Mouse (Mus musculus) lung, embryonic 14.5 days (tissue): Measurements from ENCODE around the gene Parp6. TPM values are rescaled to one million over a fixed set of nuclear protein-coding genes. Genes with fewer than 3 reads are reported as not detected.

Source experiments
- ATAC-seq: fragments of 200-750 bp; cut with Nextera tagmentation; 2 replicates; pipeline ENCODE4 v1.8.0; 2017; ENCODE audit warnings: mild to moderate bottlenecking, moderate TSS enrichment, moderate library complexity; ENCODE audit not compliant: insufficient read depth
- DNase-seq: peaks from one replicate; pipeline ENCODE4 v3.0.0-alpha.2; 2015
- H3K27ac ChIP-seq: fragments of 300-500 bp; sonication (generic); 2 replicates; pipeline ENCODE4 v1.5.1; 2014; ENCODE audit warnings: low read depth, mild to moderate bottlenecking, moderate library complexity
- H3K27me3 ChIP-seq: fragments of 300-500 bp; sonication (generic); 2 replicates; pipeline ENCODE4 v1.6.1; 2014; ENCODE audit warnings: low read length, control low read depth; ENCODE audit not compliant: insufficient read depth
- H3K36me3 ChIP-seq: fragments of 300-500 bp; sonication (generic); 2 replicates; pipeline ENCODE4 v1.6.1; 2014; ENCODE audit warnings: control low read depth; ENCODE audit not compliant: insufficient read depth
- H3K4me1 ChIP-seq: fragments of 300-500 bp; sonication (generic); 2 replicates; pipeline ENCODE4 v1.6.1; 2014; ENCODE audit warnings: antibody characterized with exemption, control low read depth; ENCODE audit not compliant: insufficient read depth
- H3K4me2 ChIP-seq: fragments of 300-500 bp; sonication (generic); 2 replicates; pipeline ENCODE4 v1.6.1; 2014; ENCODE audit warnings: mild to moderate bottlenecking
- H3K4me3 ChIP-seq: fragments of 300-500 bp; sonication (generic); 2 replicates; pipeline ENCODE4 v1.5.1; 2014; ENCODE audit warnings: low read depth, low read length
- H3K9ac ChIP-seq: fragments of 300-500 bp; sonication (generic); 2 replicates; pipeline ENCODE4 v1.6.1; 2014
- H3K9me3 ChIP-seq: fragments of 300-500 bp; sonication (generic); 2 replicates; pipeline ENCODE4 v1.6.1; 2016; ENCODE audit warnings: low read depth, low read length, control low read depth
- CTCF ChIP-seq: IDR thresholded peaks from 2 replicates; pipeline ENCODE4 v1.5.1; 2016; ENCODE audit warnings: antibody characterized with exemption, low read depth
- WGBS: fragments of 180-500 bp; shearing (Covaris S2); extraction: QIAGEN DNeasy Blood & Tissue Kit; methylation state at CpG from one replicate; pipeline ENCODE4 v1.1.7; 2014; 5-methylcytosine and 5-hydroxymethylcytosine counted together
- polyA plus RNA-seq: library from polyadenylated mRNA; unstranded; fragments of >200 nt; fragmentation: Nextera tagmentation; extraction: Ambion mirVana; gene quantifications from 2 replicates; pipeline ENCODE4 v1.2.1, GENCODE M21; 2014

Gene Parp6
- polyA plus RNA-seq, 1 experiment from 2014 or later: 22.0 TPM

GRCm38 (mm10) chr9:59588710-59589671 lies 28.1 kb upstream of the Parp6 start:
- H3K36me3 ChIP-seq: no peaks in the 10 kb centered on the region
- 46% methylated on average over 12 of the region's 12 CpGs for WGBS
- no peak overlapping the region for H3K27ac ChIP-seq
- no peak overlapping the region for H3K9ac ChIP-seq
- H3K9me3 ChIP-seq: no peaks in the 10 kb centered on the region
- no peak for TF ChIP-seq CTCF
- H3K27me3 ChIP-seq: peaks cover 7% of the 10 kb centered on the region; the same call in 1 of the 2 replicates
- H3K4me2 ChIP-seq: no peak overlapping the region
- ATAC-seq (no peak), DNase-seq (peak; percentile 27)
- H3K4me3 ChIP-seq: no peak overlapping the region
- no peaks in the 10 kb centered on the region for H3K4me1 ChIP-seq

GRCm38 (mm10) chr9:59589703-59590439 lies 27.2 kb upstream of the Parp6 start:
- DNase-seq (no peak), ATAC-seq (no peak)
- no peak for TF ChIP-seq CTCF
- no peaks in the 10 kb centered on the region for H3K9me3 ChIP-seq
- H3K9ac ChIP-seq: no peak overlapping the region
- H3K27ac ChIP-seq: no peak overlapping the region
- 60% methylated on average over 10 of the region's 10 CpGs for WGBS
- no peaks in the 10 kb centered on the region for H3K36me3 ChIP-seq
- H3K4me3 ChIP-seq: no peak overlapping the region
- H3K4me2 ChIP-seq: no peak overlapping the region
- no peaks in the 10 kb centered on the region for H3K4me1 ChIP-seq
- peaks cover 7% of the 10 kb centered on the region; the same call in 1 of the 2 replicates for H3K27me3 ChIP-seq

- no peak overlapping the region for H3K4me3 ChIP-seq
- no peaks in the 10 kb centered on the region for H3K36me3 ChIP-seq
- H3K9me3 ChIP-seq: no peaks in the 10 kb centered on the region
- peaks cover 19% of the 10 kb centered on the region for H3K27me3 ChIP-seq
- TF ChIP-seq CTCF: no peak
- H3K27ac ChIP-seq: no peak overlapping the region
- 59% methylated on average over 8 of the region's 8 CpGs for WGBS
- no peaks in the 10 kb centered on the region for H3K4me1 ChIP-seq
- no peak overlapping the region for H3K4me2 ChIP-seq
- H3K9ac ChIP-seq: no peak overlapping the region
- DNase-seq (no peak), ATAC-seq (no peak)
These were observed 15.4 kb upstream of the Parp6 start for GRCm38 (mm10) chr9:59601661-59602060.

DNA sequence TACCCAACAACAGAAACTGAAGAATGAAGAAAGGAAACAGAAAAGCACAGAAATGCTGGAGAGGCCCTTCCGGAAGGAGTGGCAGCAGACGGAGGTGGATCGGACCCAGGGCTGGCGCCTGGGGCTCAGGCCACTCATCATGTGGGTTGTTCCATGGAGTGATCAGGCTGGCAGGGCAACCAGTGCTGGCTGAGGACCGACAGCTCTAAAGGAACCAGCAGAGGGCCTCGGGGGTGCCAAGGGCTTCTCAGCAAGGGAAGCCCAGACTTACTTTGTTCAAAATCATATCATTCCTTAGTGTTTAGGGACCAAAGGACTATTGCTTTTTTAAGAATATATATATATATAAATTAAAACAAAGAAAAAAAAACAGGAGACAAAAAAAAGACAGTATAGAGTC lies 11.1 kb upstream of the Parp6 start:
- Histone ChIP-seq H3K9ac (no peak overlapping the region), H3K36me3 (no peaks in the 10 kb centered on the region), H3K27ac (no peak overlapping the region), H3K4me2 (no peak overlapping the region), H3K4me3 (no peak overlapping the region), H3K4me1 (no peaks in the 10 kb centered on the region), H3K9me3 (no peaks in the 10 kb centered on the region), H3K27me3 (peaks cover 19% of the 10 kb centered on the region)
- DNase-seq (no peak), ATAC-seq (no peak)
- TF ChIP-seq CTCF: no peak
- 47% methylated on average over 6 of the region's 6 CpGs for WGBS

- Histone ChIP-seq H3K4me3 (no peak overlapping the region), H3K27ac (no peak overlapping the region), H3K4me1 (no peaks in the 10 kb centered on the region), H3K27me3 (no peaks in the 10 kb centered on the region), H3K9me3 (no peaks in the 10 kb centered on the region), H3K4me2 (no peak overlapping the region), H3K36me3 (no peaks in the 10 kb centered on the region), H3K9ac (no peak overlapping the region)
- WGBS: 81% methylated on average over 2 of the region's 2 CpGs
- no peak for ATAC-seq
- no peak for DNase-seq
- no peak for TF ChIP-seq CTCF
These were observed 6.1 kb upstream of the Parp6 start for GRCm38 (mm10) chr9:59610950-59611349.

DNA sequence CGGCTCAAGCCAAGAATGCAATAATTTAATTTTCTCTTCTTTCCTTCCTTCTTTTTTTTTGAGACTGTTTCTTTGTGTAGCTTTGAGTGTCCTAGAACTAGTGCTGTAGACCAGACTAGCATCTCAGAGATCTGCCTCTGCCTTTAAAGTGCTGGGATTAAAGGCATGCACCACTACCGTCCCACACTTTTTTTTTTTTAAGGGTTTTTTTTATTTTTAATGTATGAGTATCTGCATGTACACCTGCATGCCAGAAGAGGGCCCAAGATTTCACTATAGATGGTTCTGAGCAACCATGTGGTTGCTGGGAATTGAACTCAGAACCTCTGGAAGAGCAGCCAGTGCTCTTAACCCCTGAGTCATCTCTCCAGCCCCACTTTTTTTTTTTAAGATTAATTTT lies 1.3 kb upstream of the Parp6 start:
- no peak for ATAC-seq
- 72% methylated on average over 2 of the region's 2 CpGs for WGBS

GRCm38 (mm10) chr9:59617307-59617973 lies 356 bp downstream of the Parp6 start:
- TF ChIP-seq CTCF: no peak
- WGBS: under 1% methylated on average over 56 of the region's 58 CpGs
- Histone ChIP-seq H3K4me1 (no peaks in the 10 kb centered on the region), H3K4me3 (peak overlapping the region; percentile 76), H3K27ac (peak overlapping the region; percentile 89), H3K9ac (peak overlapping the region; percentile 82), H3K36me3 (0 out of 2 replicates have a peak, but pooled peaks cover under 1% of the 10 kb centered on the region), H3K9me3 (no peaks in the 10 kb centered on the region), H3K4me2 (peak overlapping the region; percentile 78), H3K27me3 (no peaks in the 10 kb centered on the region)
- ATAC-seq (no peak; the same call in 1 of the 2 replicates), DNase-seq (no peak)

More for the DNA sequence above, 1.3 kb upstream of the Parp6 start:
- no peaks in the 10 kb centered on the region for H3K9me3 ChIP-seq
- no peaks in the 10 kb centered on the region for H3K36me3 ChIP-seq
- H3K27me3 ChIP-seq: no peaks in the 10 kb centered on the region
- no peak for DNase-seq
- H3K4me3 ChIP-seq: no peak overlapping the region
- no peak overlapping the region for H3K9ac ChIP-seq
- no peak overlapping the region for H3K4me2 ChIP-seq
- no peak for TF ChIP-seq CTCF
- no peak overlapping the region for H3K27ac ChIP-seq
- no peaks in the 10 kb centered on the region for H3K4me1 ChIP-seq
